Mouse (Mus musculus): ENCODE data around the gene Arih2.
A peak's percentile ranks its signal among the peaks of the same experiment; 100 is the strongest.

The Arih2 gene

DNA sequence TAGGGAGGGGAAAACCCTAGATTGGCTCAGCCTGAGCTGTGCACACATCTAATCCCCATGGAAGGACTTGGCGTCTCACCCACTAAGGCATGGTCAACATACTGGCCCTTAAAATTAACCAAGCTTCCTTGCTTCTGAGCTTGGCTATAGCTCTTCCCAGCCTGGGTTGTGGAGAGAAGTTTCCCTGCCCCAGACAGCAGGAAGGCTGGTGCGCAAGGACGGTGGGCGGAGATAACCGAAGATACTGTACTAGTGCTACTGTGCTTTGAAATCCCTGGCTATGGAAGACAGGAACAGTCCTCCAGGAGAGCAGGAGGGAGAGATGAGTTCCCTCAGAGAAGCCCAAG lies 69.9 kb downstream of the Arih2 start:
- DNase-seq (ENCODE audit: low spot score), result no peak

DNA sequence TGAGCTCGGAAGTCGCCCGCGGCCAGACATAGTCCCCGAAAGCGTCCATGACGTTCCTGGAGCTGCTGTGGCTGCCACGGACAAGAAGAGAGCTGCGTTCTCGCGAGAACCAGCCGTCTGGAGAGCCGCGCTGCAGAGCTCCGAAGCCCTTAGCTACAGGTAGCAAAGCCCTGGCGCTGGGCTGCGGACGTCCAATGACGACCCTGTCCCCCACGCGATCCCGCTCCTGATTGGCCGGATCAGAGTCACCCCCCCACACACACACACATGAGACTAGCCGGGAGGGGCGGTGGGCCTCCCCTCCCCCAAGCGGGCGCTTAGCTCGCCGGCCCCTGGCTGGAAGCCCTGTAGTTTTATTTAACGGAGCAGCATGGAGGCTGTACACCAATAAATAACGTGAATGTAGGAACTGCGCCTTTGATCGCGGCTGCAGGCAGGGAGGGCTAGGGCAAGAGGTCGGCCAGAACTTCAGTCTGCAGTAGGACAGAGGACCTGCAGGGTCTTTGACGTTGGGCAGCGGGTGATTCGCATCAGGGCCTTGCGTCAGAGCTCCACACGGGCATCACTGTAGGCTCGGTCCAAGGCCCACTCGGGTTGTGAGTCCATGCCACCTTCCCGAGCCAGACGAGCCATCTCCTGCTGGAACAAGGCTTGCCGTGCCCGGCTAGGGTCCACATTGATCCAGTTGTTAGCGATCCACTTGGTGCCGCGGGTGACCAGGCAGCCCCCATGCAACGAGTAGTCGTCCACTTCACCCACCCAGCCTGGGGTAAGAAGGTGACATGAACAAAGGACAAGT lies 70.4 kb downstream of the Arih2 start, which contains the start of gene Wdr6:
Gene Wdr6 (minus strand): TSS at position 195 of the 799 bp plus-strand sequence.
- DNase-seq (ENCODE audit: low spot score), result peak; percentile 85

- no peak for DNase-seq (ENCODE audit: low spot score)
Measured at GRCm38 (mm10) chr9:108577934-108578544, 71.1 kb downstream of the Arih2 start.

- no peak for DNase-seq (ENCODE audit: low spot score)
Measured at GRCm38 (mm10) chr9:108577025-108577424, 72.2 kb downstream of the Arih2 start.

- no peak for DNase-seq (ENCODE audit: low spot score)
Measured at GRCm38 (mm10) chr9:108575321-108576297, 73.6 kb downstream of the Arih2 start.

GRCm38 (mm10) chr9:108574921-108575320 lies 74.3 kb downstream of the Arih2 start:
- DNase-seq (ENCODE audit: low spot score), result no peak

DNA sequence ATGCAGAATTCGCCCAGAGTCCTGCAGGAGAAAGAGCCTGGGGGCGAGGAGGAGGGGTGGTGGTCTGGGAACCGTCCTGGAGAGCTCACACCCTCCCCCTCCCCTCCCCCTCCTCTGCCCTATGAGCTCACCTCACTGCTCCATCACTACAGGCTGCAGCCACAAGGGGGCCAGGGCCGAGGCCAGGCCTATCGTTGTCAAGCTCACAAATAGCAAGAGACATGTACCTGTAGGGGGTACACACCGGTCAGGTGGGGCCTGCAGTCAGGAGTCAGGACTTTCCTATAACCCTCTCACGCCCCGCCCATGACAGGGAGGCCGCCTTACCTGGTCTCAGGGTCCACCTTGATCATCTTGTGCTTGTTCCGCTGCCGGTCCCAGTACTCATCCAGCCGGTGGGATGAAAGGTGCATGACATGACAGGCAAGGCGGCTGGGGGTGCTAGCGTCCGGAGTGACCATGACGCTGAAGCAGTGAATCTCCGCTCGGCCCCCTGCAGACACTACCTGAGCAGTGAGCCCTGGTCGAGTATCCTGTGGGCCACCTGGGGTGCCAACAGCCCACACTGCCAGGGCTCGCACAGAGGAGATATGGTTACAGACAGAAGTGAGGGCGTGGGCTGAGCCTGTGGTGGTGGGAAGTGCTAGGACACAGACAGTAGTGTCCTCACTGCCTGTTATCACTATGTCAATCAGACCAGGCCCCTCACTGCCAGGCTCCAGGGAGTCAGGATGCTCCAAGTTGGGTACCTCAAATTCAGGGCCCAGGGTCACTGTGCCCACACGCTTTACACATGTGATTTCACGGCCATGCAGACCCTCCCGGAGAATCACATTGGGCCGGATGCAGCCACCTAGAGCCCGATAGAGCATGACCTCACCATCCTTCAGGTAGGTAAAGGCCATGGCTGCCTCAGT lies 75.2 kb downstream of the Arih2 start:
- no peak for DNase-seq (ENCODE audit: low spot score)

GRCm38 (mm10) chr9:108572321-108572720 lies 76.9 kb downstream of the Arih2 start:
- no peak for DNase-seq (ENCODE audit: low spot score)

DNA sequence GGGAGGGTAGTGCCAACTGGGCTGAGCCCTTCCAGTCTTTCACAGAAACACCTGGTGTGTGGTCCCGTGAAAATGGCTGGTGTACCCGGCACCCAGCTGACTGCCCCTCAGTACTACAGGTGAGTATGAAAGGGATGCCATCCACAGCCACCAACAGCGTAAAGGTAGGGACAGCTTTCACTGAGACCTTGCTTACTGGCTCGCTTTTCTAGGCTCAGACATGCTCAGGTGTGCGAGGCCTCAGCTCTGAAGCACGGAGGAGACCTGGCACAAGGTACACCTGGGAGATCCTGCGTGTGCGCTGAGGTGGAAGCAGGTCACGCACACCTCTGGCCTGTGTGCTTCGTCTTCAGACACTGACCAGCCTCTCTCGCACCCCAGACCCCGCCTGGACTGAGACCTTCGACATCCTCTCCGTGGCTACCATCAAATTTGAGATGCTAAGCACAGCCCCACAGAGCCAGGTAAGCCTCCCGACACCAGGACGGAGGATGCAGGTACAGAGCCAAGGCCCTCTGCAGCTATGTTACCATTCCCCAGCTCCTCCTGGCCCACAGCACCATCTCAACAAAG lies 77.7 kb downstream of the Arih2 start:
- no peak for DNase-seq (ENCODE audit: low spot score)

- DNase-seq (ENCODE audit: low spot score), result peak; percentile 56
Measured at GRCm38 (mm10) chr9:108570207-108570896, 78.8 kb downstream of the Arih2 start.

GRCm38 (mm10) chr9:108569381-108570206 lies 79.6 kb downstream of the Arih2 start, which contains the start of gene Dalrd3:
Gene Dalrd3, plus strand, starts transcription at chr9:108569886.
- peak; percentile 59 for DNase-seq (ENCODE audit: low spot score)

DNA sequence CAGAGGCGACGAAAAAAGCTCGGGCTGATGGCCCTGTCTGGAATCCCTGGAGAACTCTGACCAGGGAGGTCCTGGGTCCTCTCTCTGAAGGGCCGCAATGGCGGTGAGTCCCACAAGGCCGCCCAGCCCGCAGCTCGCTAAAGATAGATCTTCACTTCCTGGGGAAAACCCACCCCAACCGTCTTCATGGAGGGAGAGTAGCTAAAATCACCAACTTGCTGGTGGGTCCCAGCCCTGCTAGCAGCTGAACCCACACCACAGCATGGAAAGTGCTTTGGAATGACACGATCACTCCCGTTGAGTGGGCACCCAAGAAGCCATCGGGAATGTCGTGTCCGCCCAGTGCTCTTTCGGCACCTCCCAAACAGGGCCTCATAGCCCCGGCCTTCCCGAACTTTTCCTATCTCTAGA lies 80.7 kb downstream of the Arih2 start:
- no peak for DNase-seq (ENCODE audit: low spot score)

- DNase-seq (ENCODE audit: low spot score), result no peak
Measured at GRCm38 (mm10) chr9:108567931-108568419, 81.2 kb downstream of the Arih2 start.

- DNase-seq (ENCODE audit: low spot score), result peak; percentile 93
Measured at GRCm38 (mm10) chr9:108566815-108567776, 82.1 kb downstream of the Arih2 start, which contains the start of gene Ndufaf3. Gene Ndufaf3, minus strand, starts transcription at chr9:108567434.

- DNase-seq (ENCODE audit: low spot score), result peak; percentile 45
Measured at GRCm38 (mm10) chr9:108565881-108566814, 83.0 kb downstream of the Arih2 start.

DNA sequence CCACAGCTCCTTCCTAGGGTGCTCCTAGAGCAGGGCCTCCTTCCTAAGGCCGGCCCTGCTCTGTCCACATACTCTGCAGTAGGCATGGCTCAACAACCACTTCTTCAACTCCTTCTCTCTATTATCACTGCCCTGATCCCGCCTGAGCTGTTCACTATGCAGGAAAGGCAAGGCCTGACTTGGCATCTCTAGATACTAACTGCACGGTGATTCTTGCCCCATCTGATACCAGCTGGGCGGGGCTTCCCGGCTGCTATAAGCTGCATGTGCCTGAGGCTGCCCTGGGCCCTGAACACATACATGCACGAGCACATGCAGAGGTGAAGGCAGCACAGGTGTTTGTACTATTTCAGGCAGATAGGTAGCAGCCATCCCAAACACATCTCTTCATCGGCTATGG lies 85.1 kb downstream of the Arih2 start:
- DNase-seq (ENCODE audit: low spot score), result no peak

DNA sequence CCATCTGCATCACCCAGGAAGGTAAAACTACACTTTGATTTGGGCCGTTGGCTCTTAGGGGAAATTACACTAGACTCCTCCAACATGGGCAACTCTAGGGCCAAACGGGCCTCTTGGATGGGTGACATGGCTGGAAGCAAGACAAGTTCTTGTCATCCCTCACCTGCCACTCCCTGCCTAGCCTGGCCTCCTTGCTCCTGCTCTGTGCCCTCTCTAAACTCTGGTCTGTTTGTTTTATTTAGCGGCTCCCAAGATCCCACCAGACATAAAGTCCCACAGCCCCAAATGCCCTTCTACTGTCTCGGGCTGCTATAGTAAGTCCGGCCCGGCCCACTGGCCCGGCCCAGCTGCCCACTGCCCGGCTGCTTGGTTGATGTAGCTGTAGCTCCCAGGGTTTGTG lies 85.5 kb downstream of the Arih2 start:
- DNase-seq (ENCODE audit: low spot score), result no peak

Measured in ovary, postnatal 10 days (tissue).